Mouse (Mus musculus): ENCODE results near the gene Dpf3.

The Dpf3 gene

GRCm38 (mm10) chr12:83487476-83487991, at the start of gene Dpf3:
TSS of gene Dpf3 (minus strand) at chr12:83487716.
- in situ Hi-C loops (cut with MboI) = loop anchor here (25.0 kb wide), 1 partner anchor 375 kb away; no protein-coding TSS in a partner anchor

DNA sequence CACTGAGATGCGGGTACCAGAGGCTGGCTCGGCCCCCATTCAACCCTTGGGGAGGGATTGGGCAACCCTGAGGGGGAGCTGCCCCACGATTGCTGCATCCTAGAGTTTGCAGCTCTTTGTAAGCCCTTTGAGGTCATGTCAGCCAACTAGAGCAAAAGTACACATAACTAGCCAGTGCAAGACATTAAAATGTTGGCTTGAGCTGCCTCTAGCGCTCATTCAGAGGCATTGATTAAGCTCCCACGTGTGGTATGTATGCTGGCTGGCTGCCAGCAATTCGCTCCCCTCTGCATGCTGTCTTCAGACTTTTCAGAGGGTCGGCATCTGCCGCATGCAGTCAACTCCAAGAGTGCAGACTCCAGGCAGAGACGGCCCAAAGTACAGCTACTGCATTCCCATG, 48.5 kb upstream of the Dpf3 start:
- in situ Hi-C loops (cut with MboI) = no loop called here

- in situ Hi-C loops (cut with MboI) = no loop called here
These were observed 47.9 kb upstream of the Dpf3 start for GRCm38 (mm10) chr12:83535428-83535827.

- in situ Hi-C loops (cut with MboI) = no loop called here
These were observed 46.7 kb upstream of the Dpf3 start for GRCm38 (mm10) chr12:83534190-83534589.

GRCm38 (mm10) chr12:83532966-83533365, 45.5 kb upstream of the Dpf3 start:
- in situ Hi-C loops (cut with MboI) = no loop called here

DNA sequence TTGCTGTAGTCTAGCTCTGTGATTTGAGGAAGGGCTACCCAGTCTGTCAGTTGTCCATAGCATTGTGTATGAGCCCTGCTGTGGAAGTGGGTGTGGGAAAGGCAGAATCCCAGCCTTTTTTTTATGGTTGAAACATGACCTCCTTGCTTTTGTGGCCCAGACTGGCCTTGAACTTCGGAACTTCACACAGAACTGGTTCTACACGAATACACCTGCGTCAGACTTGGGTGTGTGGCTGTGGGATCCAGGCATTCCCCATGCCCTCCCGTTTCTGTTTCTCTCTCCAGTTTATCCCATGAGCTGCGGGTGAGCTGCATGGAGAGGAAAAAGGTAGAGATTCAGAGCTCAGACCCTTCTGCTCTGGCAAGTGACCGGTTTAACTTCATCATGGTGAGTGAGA, 44.5 kb upstream of the Dpf3 start:
- in situ Hi-C loops (cut with MboI) = no loop called here

- in situ Hi-C loops (cut with MboI) = no loop called here
These were observed 41.1 kb upstream of the Dpf3 start for GRCm38 (mm10) chr12:83528665-83529064.

DNA sequence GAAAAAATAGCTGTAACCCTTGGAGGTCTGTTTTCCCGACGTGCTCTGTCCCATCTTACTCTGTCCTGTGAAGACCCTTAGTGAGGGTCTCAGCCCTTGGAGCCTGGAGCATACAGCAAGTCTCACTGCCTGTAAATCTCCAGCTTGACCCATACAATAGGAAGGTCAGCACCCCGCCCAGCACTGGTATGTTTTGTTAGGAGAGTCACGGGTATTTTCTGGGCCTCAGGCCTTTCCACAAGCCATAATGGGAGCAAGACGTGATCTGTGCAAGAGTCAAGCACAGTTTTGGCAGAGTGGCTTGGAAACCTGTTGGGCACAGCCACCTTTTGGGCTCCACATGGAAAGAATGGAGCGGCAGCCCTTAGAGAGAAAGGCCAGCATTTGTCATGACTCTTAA, 40.3 kb upstream of the Dpf3 start:
- in situ Hi-C loops (cut with MboI) = no loop called here

DNA sequence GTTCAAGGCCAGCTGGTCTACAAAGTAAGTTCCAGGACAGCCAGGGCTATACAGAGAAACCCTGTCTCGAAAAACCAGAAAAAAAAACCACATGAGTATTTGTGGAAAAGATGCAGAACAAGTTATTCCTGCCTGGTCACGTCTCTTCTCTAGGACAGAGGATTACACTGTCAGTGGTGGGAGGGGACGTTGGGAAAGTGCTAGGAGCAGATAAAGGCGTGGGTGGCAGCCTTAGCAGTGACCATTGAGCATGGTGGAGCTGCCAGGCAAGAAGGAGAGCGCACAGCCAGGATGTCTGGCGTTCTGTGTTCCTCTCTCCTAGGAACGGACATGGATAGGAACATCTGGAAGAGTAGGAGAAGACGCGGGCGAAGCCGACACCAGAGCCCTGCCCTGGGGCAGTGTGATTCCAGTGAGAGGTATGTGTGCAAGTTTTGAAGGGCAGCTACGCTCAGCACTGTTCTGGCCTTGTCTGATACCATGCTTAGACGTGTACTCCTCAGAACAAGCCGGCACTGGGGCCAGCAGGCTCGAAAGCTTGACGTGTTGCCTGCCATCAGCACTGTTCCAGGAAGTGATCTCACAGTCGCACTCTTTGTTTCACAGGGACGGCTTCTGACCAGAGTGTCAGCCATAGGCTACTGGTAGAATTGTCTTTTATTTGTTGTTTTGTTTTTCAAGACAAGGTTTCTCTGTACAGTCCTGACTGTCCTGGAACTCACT, 38.5 kb upstream of the Dpf3 start:
- in situ Hi-C loops (cut with MboI) = no loop called here

DNA sequence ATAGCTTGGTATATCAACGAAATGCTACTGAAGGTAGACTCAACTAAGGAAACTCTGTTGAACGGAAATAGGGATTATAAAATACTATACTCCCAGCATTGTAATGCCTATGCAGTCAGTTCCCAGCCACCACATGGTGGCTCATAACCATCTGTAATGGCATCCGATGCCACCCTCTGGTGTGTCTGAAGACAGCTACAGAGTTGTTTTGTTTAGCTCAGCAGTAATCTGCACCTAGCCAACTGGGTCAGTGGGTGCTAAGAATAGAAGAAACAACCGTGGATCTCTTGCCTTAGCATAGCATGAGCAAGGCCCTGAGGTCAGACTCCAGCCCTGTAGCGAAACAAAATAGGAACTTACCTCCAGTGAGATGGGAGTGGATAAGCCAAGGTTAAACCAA, 36.8 kb upstream of the Dpf3 start:
- in situ Hi-C loops (cut with MboI) = no loop called here

GRCm38 (mm10) chr12:83523892-83524291, 36.4 kb upstream of the Dpf3 start:
- in situ Hi-C loops (cut with MboI) = no loop called here

GRCm38 (mm10) chr12:83523056-83523455, 35.5 kb upstream of the Dpf3 start:
- in situ Hi-C loops (cut with MboI) = no loop called here

- in situ Hi-C loops (cut with MboI) = no loop called here
These were observed 33.6 kb upstream of the Dpf3 start for GRCm38 (mm10) chr12:83521083-83521482.

DNA sequence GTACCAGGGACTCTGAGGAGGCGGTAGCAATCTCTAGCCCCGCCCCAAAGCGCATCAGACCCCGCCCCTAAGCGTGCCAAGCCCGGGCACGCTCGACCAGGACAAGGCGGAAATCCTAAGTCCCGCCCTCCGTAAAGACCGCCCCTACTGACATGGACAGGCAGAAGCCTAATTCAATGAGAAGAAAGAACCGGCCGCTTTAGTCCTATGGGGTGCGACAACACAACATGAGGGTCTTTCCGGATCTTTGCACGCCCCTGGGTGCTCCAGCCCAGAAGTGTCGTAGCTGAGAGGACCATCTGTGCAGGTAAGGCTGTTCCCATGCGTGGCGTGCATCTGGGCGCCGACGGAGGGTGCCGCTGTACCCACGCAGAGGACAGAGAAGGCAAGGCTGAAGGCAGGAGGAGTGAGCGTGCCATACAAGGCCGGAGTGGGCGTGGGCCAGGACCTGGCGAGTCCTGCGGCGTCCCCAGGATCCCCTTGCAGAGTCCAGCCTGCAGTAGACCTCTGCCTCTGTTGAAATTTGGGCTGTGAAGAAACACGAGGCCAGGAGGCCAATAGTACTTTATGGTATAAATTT, 32.9 kb upstream of the Dpf3 start, which contains the start of gene Dcaf4:
Gene Dcaf4 (plus strand): TSS at position 156 of the 580 bp plus-strand sequence.
- in situ Hi-C loops (cut with MboI) = no loop called here

DNA sequence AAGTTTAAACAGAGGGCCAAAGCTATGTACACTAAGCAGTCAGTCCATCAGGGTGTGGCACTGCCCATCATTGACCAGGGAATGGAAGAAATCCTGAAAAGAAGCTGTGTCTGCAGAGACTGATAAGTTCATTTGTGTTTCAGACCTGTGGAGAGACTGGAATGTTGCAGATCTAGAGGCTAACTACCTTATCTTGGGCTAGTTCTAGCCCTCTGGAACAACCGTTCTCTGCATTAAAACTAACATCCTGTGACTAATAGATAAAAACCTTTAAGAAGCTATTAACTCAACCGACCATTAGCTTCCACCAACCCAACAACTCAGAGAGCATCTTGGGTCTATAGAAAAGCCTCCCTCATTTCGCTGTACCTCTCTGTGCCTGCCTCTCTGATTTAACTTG, 30.1 kb upstream of the Dpf3 start:
- in situ Hi-C loops (cut with MboI) = no loop called here

- in situ Hi-C loops (cut with MboI) = no loop called here
These were observed 26.7 kb upstream of the Dpf3 start for GRCm38 (mm10) chr12:83514216-83514615.

DNA sequence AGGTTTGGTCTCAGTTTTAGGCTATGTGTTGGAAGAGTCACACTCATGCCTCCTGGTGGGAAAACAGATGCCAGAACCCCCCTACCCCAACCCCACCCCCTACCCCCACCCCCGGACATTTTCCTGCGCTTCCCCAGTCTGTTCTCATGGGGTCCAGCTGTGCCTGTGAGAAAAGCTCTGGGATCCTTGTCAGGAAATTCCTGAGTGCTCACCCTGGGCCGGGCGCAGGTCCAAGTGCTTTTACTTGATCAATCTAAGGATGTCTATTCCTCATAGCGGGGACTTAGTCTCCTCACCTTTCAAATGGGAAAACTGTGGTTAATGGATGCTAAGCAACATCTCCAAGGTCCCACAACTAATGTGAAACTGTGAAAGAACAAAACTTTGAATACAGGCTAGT, 25.7 kb upstream of the Dpf3 start:
- in situ Hi-C loops (cut with MboI) = no loop called here

DNA sequence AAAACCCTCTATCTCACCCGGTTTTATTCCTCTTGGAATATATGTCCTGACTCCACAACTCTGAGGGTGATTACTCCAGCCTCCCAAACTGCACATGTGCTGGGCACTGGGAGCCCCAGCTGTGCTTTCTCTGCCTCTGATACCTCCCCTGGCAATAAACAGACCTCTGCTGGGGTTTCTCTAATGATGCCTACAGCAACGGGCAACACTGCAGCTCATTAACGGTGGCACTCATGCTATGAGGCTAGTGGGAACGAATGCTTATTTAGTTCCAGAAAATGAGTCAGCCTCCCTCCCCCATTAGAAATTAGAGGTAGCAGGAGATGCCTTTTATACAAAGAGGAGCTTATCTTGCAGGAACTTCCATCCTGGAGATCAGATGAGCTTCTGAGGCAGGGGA, 25.3 kb upstream of the Dpf3 start:
- in situ Hi-C loops (cut with MboI) = no loop called here

DNA sequence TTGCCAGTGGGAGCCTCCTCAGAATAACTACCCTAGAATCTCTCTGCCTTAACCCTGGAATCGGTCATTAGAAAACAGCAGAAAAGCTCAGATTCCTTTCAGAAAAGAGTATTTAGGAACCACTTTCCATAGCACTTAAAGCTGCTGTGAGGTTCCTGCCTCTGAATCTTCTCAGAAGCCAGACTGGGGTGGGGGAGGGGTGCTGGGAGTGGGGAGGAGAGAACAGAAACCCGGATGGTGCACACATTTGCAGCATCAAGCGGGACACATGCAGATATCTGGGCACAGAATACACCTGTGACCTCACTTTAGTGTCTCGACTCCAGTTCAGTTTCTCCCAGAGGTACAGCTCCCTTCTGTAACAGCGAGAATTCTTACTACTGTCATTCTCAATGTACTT, 23.1 kb upstream of the Dpf3 start:
- in situ Hi-C loops (cut with MboI) = no loop called here

DNA sequence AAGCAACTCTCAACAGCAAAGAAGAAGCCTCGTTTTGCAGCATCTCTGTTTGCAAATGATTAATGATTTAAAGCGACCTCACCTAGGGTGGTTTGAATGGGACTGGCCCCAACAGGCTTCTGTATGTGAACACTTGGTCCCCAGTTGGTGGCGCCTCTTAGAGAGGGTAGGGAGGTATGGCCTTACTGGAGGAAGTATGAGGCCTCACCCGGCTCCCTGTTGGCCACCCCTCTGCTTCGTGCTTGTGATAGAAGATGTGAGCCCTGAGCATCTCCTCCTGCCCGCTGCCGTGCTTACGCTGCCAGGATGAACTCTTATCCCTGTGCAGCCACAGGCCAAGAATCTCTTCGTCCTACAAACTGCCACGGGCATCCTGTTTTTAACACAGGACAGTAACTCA, 19.0 kb upstream of the Dpf3 start:
- in situ Hi-C loops (cut with MboI) = no loop called here

DNA sequence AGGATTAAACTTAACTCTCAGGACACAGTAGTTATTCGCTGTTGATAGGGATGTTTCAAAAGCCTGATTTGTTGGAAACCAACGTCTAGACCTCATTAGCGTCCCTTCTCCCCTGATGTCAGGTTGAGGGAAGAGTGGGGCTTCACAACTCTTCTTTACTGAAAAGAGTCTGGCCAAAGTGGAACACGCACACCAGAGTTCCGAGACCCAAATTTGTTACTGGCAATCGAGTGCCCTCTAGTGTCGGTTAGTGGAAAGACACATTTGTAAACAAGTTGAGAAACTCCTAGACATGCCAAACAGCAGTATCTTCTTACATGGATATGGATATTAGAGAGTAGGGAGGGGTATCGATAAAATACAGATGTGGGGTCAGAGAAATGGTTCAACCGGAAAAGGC, 14.7 kb upstream of the Dpf3 start:
- in situ Hi-C loops (cut with MboI) = no loop called here

DNA sequence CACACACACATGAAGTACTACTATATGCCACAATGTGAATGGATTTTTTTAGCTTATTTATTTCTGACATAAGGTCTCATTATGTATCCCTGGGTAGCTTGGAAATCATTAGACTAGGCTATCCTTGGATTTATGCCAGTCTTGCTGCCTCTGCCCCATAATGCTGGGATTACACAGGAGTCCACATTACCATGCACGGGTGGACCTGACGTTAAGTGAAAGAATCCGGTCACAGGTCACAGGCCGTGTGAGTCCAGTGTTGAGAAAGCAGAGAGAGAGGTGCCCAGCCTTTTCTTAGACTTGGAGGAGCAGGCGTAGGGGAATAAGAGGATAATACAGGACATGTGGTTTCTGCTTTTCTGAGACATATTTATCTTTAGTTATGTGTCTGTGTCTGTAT, 11.7 kb upstream of the Dpf3 start:
- in situ Hi-C loops (cut with MboI) = loop anchor here (25.0 kb wide), 1 partner anchor 387 kb away; no protein-coding TSS in a partner anchor

DNA sequence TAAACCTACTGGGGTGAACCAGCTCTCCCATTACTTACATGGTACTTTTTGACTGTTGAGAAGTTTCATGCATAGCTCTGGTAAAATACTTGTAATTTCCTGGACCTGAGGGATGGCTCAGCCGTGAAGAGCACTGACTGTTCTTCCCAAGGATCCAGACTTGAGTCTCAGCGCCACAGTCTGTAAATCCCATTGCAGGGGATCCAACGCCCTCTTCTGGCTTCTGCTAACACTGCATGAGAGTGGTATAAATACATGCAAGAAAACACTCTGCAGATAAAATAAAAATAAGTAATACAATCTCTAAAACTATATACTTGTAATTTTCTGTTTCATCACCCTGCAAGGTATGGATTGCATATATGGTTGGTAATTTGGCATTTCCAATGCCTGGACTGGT, 10.4 kb upstream of the Dpf3 start:
- in situ Hi-C loops (cut with MboI) = loop anchor here (25.0 kb wide), 1 partner anchor 386 kb away; no protein-coding TSS in a partner anchor

Measured in mature B cell (primary cell).